Mouse (Mus musculus) heart, postnatal 0 days (tissue): ENCODE measurements around the gene Cdipt. TPM values are rescaled to one million over a fixed set of nuclear protein-coding genes. Genes with fewer than 3 reads are reported as not detected.

Source experiments
- ATAC-seq: fragments of 200-750 bp; cut with Nextera tagmentation; 2 replicates; pipeline ENCODE4 v1.8.0; 2017; ENCODE audit warnings: low read depth, moderate number of reproducible peaks, moderate library complexity; ENCODE audit not compliant: insufficient read depth
- DNase-seq: peaks from one replicate; pipeline ENCODE4 v3.0.0-alpha.2; 2016; ENCODE audit warnings: low spot score
- H3K27ac ChIP-seq: fragments of 300-500 bp; sonication (generic); 2 replicates; pipeline ENCODE4 v1.5.1; 2014; ENCODE audit warnings: low read depth, mild to moderate bottlenecking
- H3K27me3 ChIP-seq: fragments of 300-500 bp; sonication (generic); 2 replicates; pipeline ENCODE4 v1.6.1; 2014; ENCODE audit warnings: low read length, mixed read lengths; ENCODE audit not compliant: control insufficient read depth, insufficient read depth
- H3K36me3 ChIP-seq: fragments of 300-500 bp; sonication (generic); replicated peaks from 2 replicates; pipeline ENCODE4 v1.6.1; 2014; ENCODE audit warnings: low read length, mixed read lengths; ENCODE audit not compliant: control insufficient read depth, insufficient read depth
- H3K4me1 ChIP-seq: fragments of 300-500 bp; sonication (generic); 2 replicates; pipeline ENCODE4 v1.6.1; 2014; ENCODE audit warnings: antibody characterized with exemption; ENCODE audit not compliant: control insufficient read depth, insufficient read depth
- H3K4me2 ChIP-seq: fragments of 300-500 bp; sonication (generic); 2 replicates; pipeline ENCODE4 v1.6.1; 2014; ENCODE audit warnings: low read depth, mild to moderate bottlenecking, low read length, moderate library complexity
- H3K4me3 ChIP-seq: fragments of 300-500 bp; sonication (generic); 2 replicates; pipeline ENCODE4 v1.5.1; 2014; ENCODE audit warnings: low read depth, low read length
- H3K9ac ChIP-seq: fragments of 300-500 bp; sonication (generic); replicated peaks from 2 replicates; pipeline ENCODE4 v1.6.1; 2014; ENCODE audit warnings: low read depth, low read length, mixed read lengths
- H3K9me3 ChIP-seq: fragments of 300-500 bp; sonication (generic); replicated peaks from 2 replicates; pipeline ENCODE4 v1.6.1; 2016; ENCODE audit warnings: low read length; ENCODE audit not compliant: control insufficient read depth
- CTCF ChIP-seq: IDR thresholded peaks from 2 replicates; pipeline ENCODE4 v1.5.1; 2016; ENCODE audit warnings: antibody characterized with exemption, control low read depth, low read depth
- EP300 ChIP-seq: IDR thresholded peaks from 2 replicates; pipeline ENCODE4 v1.6.1; 2016; ENCODE audit warnings: antibody characterized with exemption, low read depth
- WGBS: fragments of 180-500 bp; shearing (Covaris S2); extraction: QIAGEN DNeasy Blood & Tissue Kit; methylation state at CpG from one replicate; pipeline ENCODE4 v1.1.7; 2014; 5-methylcytosine and 5-hydroxymethylcytosine counted together
- polyA plus RNA-seq: library from polyadenylated mRNA; unstranded; fragments of >200 nt; fragmentation: Nextera tagmentation; extraction: Ambion mirVana; gene quantifications from 2 replicates; pipeline ENCODE4 v1.2.1, GENCODE M21; 2015
- total RNA-seq: library from RNA; depleted of rRNA; stranded (reverse); fragments of >200 nt; gene quantifications from 2 replicates; pipeline ENCODE4 v1.2.3, GENCODE M21; 2014; ENCODE audit warnings: low replicate concordance; rRNA removed

The Cdipt gene
- total and polyA plus RNA-seq, 2 experiments from 2014 or later: 67.5 to 135 TPM

DNA sequence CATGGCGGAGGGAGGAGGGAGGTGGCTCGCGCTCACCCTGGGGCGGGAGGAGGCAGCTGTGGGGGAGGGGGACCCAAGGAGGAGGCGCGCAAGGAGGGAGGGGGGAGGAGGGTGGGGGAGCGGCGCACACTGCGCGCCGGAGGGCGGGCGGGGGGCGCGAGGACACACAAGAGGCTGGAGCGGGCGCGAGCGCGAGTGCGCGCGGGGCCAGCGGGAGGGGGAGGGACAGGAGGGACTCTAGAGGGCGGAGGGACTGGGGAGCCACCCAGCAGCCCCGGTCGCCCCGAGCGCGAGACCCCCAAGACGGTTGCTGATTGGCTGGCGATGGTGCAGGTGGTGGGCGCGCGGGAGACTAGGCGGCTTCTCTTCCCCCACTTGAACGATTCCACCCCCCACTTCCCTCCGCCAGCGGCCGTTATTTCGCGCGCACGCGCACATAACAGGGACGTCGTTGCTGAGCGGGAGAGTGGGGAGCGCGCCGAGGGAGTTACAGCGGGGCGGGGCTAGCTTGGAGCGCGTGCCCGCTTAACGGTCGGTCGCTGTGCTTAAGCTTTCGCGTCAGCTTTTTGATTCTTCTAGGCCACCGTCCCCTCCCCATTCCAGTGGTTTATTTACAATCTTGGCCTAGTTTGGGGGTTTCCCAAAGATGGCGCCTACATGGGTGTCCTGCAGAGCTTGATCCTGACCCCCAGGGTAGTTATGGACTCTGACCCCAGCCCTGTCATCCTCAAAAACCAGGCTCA is 51.4 kb downstream of the Cdipt start, which contains the start of gene Maz:
Gene Maz, minus strand, starts transcription at position 54 of the 743 bp plus-strand sequence.
- DNase-seq (peak; percentile 99), ATAC-seq (peak; percentile 88)
- Histone ChIP-seq H3K4me3 (peak within 1 kb of the TSS; percentile 91), H3K4me2 (peak within 1 kb of the TSS; percentile 96), H3K9ac (peak within 1 kb of the TSS; percentile 93), H3K4me1 (peaks cover 25% of the 10 kb centered on the region), H3K9me3 (no peaks in the 10 kb centered on the region), H3K27me3 (no peaks in the 10 kb centered on the region), H3K36me3 (peaks cover 53% of the 10 kb centered on the region), H3K27ac (peak within 1 kb of the TSS; percentile 99)
- TF ChIP-seq CTCF (no peak), EP300 (peak; percentile 96)
- WGBS: under 1% methylated on average over 50 of the region's 63 CpGs

DNA sequence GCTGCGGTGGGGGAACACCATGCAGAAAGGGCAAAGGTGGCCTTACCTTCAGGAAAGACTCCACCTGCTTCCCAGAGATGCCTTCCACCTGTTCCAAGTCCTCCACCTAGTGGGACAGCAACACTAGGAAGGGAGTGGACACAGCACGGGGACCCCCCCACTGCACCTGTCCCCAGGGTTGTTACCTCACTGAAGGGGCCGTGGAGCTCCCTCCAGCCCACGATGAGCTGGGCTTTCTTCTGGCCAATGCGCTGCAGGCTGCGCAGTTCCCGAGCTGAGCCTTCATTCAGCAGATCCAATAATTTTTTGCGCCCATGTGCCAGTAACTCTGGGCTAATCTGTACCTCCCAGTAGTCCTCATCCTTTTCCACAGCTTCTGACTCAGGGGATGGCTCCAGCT is 52.2 kb downstream of the Cdipt start:
- Histone ChIP-seq H3K9me3 (no peaks in the 10 kb centered on the region), H3K4me2 (peak overlapping the region; percentile 96), H3K36me3 (peaks cover 53% of the 10 kb centered on the region), H3K4me1 (peaks cover 25% of the 10 kb centered on the region), H3K4me3 (peak overlapping the region; percentile 91), H3K27ac (peak overlapping the region; percentile 99), H3K9ac (peak overlapping the region; percentile 80), H3K27me3 (no peaks in the 10 kb centered on the region)
- DNase-seq (no peak), ATAC-seq (no peak)
- 58% methylated on average over 8 of the region's 8 CpGs for WGBS
- TF ChIP-seq EP300: no peak
- TF ChIP-seq CTCF: no peak

Other genes with a start within 250 kb of the Cdipt start
- gene Mapk3, start 216.3 kb upstream of the Cdipt start, total RNA-seq: 59.2 and 69.4 TPM in 2 replicates
- 51.9 and 53.0 TPM in 2 replicates for gene Mapk3, start 216.3 kb upstream of the Cdipt start, polyA plus RNA-seq
- gene Gdpd3, start 209.6 kb upstream of the Cdipt start, total RNA-seq: 7.3 and 7.9 TPM in 2 replicates
- gene Gdpd3, start 209.6 kb upstream of the Cdipt start, polyA plus RNA-seq: 0.69 and 0.77 TPM in 2 replicates
- gene Ypel3, start 199.0 kb upstream of the Cdipt start, total RNA-seq: 88.9 and 146 TPM in 2 replicates
- gene Ypel3, start 199.0 kb upstream of the Cdipt start, polyA plus RNA-seq: 84.1 and 111 TPM in 2 replicates
- gene Tbx6, start 194.4 kb upstream of the Cdipt start, total RNA-seq: 0.23 and 1.3 TPM in 2 replicates
- gene Tbx6, start 194.4 kb upstream of the Cdipt start, polyA plus RNA-seq: 0.07 TPM in 1 of 2 replicates, not detected in the other
- gene Ppp4c, start 183.4 kb upstream of the Cdipt start, total RNA-seq: 93.7 and 118 TPM in 2 replicates
- gene Ppp4c, start 183.4 kb upstream of the Cdipt start, polyA plus RNA-seq: 75.8 and 77.4 TPM in 2 replicates
- 0.99 and 2.9 TPM in 2 replicates for gene Fam57b, start 178.2 kb upstream of the Cdipt start, total RNA-seq
- gene Fam57b, start 178.2 kb upstream of the Cdipt start, polyA plus RNA-seq: 2.6 and 3.0 TPM in 2 replicates
- gene 4930451I11Rik, start 144.3 kb upstream of the Cdipt start, total RNA-seq: not detected in 2 replicates
- gene 4930451I11Rik, start 144.3 kb upstream of the Cdipt start, polyA plus RNA-seq: not detected in 2 replicates
- gene Doc2a, start 128.5 kb upstream of the Cdipt start, total RNA-seq: 0.73 TPM in 1 of 2 replicates, not detected in the other
- not detected in 2 replicates for gene Doc2a, start 128.5 kb upstream of the Cdipt start, polyA plus RNA-seq
- gene Hirip3, start 113.9 kb upstream of the Cdipt start, total RNA-seq: 2.6 and 5.3 TPM in 2 replicates
- 6.6 and 8.6 TPM in 2 replicates for gene Hirip3, start 113.9 kb upstream of the Cdipt start, polyA plus RNA-seq
- 16.6 and 29.5 TPM in 2 replicates for gene Ino80e, start 113.5 kb upstream of the Cdipt start, total RNA-seq
- 35.8 and 37.0 TPM in 2 replicates for gene Ino80e, start 113.5 kb upstream of the Cdipt start, polyA plus RNA-seq
- 47.4 and 47.9 TPM in 2 replicates for gene Taok2, start 91.2 kb upstream of the Cdipt start, total RNA-seq
- 17.9 and 20.9 TPM in 2 replicates for gene Taok2, start 91.2 kb upstream of the Cdipt start, polyA plus RNA-seq
- gene Tmem219, start 53.0 kb upstream of the Cdipt start, total RNA-seq: 19.9 and 30.0 TPM in 2 replicates
- gene Tmem219, start 53.0 kb upstream of the Cdipt start, polyA plus RNA-seq: 19.9 and 20.5 TPM in 2 replicates
- 6.8 and 8.2 TPM in 2 replicates for gene Kctd13, start 47.0 kb upstream of the Cdipt start, total RNA-seq
- gene Kctd13, start 47.0 kb upstream of the Cdipt start, polyA plus RNA-seq: 11.2 TPM in 2 replicates
- 0.23 TPM in 1 of 2 replicates, not detected in the other for gene Asphd1, start 26.3 kb upstream of the Cdipt start, total RNA-seq
- gene Asphd1, start 26.3 kb upstream of the Cdipt start, polyA plus RNA-seq: not detected in 2 replicates
- 8.7 and 14.2 TPM in 2 replicates for gene Sez6l2, start 25.4 kb upstream of the Cdipt start, total RNA-seq
- gene Sez6l2, start 25.4 kb upstream of the Cdipt start, polyA plus RNA-seq: 1.5 and 1.7 TPM in 2 replicates
- 1.8 TPM in 1 of 2 replicates, not detected in the other for gene Cdiptos, start 184 bp downstream of the Cdipt start, total RNA-seq
- 1.2 and 1.5 TPM in 2 replicates for gene Cdiptos, start 184 bp downstream of the Cdipt start, polyA plus RNA-seq
- gene Mvp, start 38.7 kb downstream of the Cdipt start, total RNA-seq: 24.2 and 32.5 TPM in 2 replicates
- gene Mvp, start 38.7 kb downstream of the Cdipt start, polyA plus RNA-seq: 16.1 and 17.4 TPM in 2 replicates
- gene Pagr1b, start 40.6 kb downstream of the Cdipt start, total RNA-seq: not detected in 2 replicates
- gene Pagr1b, start 40.6 kb downstream of the Cdipt start, polyA plus RNA-seq: not detected in 2 replicates
- not detected in 2 replicates for gene Pagr1a, start 41.4 kb downstream of the Cdipt start, total RNA-seq
- gene Pagr1a, start 41.4 kb downstream of the Cdipt start, polyA plus RNA-seq: 21.7 and 44.8 TPM in 2 replicates
- gene Gm42742, start 45.2 kb downstream of the Cdipt start, total RNA-seq: 22.8 and 24.8 TPM in 2 replicates
- 5.7 and 44.5 TPM in 2 replicates for gene Gm42742, start 45.2 kb downstream of the Cdipt start, polyA plus RNA-seq
- not detected in 2 replicates for gene Prrt2, start 45.3 kb downstream of the Cdipt start, total RNA-seq
- gene Prrt2, start 45.3 kb downstream of the Cdipt start, polyA plus RNA-seq: 0.23 and 1.1 TPM in 2 replicates
- gene Maz, start 51.1 kb downstream of the Cdipt start, total RNA-seq: 89.0 and 89.3 TPM in 2 replicates
- 15.6 and 16.1 TPM in 2 replicates for gene Maz, start 51.1 kb downstream of the Cdipt start, polyA plus RNA-seq
- gene Kif22, start 66.6 kb downstream of the Cdipt start, total RNA-seq: 20.9 and 43.1 TPM in 2 replicates
- 22.4 and 22.8 TPM in 2 replicates for gene Kif22, start 66.6 kb downstream of the Cdipt start, polyA plus RNA-seq
- gene Zg16, start 111.4 kb downstream of the Cdipt start, total RNA-seq: not detected in 2 replicates
- 0.33 TPM in 1 of 2 replicates, not detected in the other for gene Zg16, start 111.4 kb downstream of the Cdipt start, polyA plus RNA-seq
- gene AI467606, start 115.4 kb downstream of the Cdipt start, total RNA-seq: 0.50 and 5.4 TPM in 2 replicates
- 0.89 and 0.94 TPM in 2 replicates for gene AI467606, start 115.4 kb downstream of the Cdipt start, polyA plus RNA-seq
- gene Qprt, start 146.3 kb downstream of the Cdipt start, total RNA-seq: 0.42 and 2.3 TPM in 2 replicates
- gene Qprt, start 146.3 kb downstream of the Cdipt start, polyA plus RNA-seq: 0.88 and 1.1 TPM in 2 replicates
- 0.19 and 1.3 TPM in 2 replicates for gene Spn, start 161.9 kb downstream of the Cdipt start, total RNA-seq
- gene Spn, start 161.9 kb downstream of the Cdipt start, polyA plus RNA-seq: 0.10 and 0.18 TPM in 2 replicates
- 39.3 and 39.9 TPM in 2 replicates for gene Cd2bp2, start 220.1 kb downstream of the Cdipt start, total RNA-seq
- 26.9 and 27.2 TPM in 2 replicates for gene Cd2bp2, start 220.1 kb downstream of the Cdipt start, polyA plus RNA-seq
- gene Tbc1d10b, start 232.6 kb downstream of the Cdipt start, total RNA-seq: 30.2 and 45.3 TPM in 2 replicates
- gene Tbc1d10b, start 232.6 kb downstream of the Cdipt start, polyA plus RNA-seq: 9.6 and 10.8 TPM in 2 replicates
- 22.1 TPM in 1 of 2 replicates, not detected in the other for gene Mylpf, start 233.0 kb downstream of the Cdipt start, total RNA-seq
- gene Mylpf, start 233.0 kb downstream of the Cdipt start, polyA plus RNA-seq: 3.2 and 5.4 TPM in 2 replicates